Mouse (Mus musculus): Measurements from ENCODE around the gene Fbxw28. TPM values are rescaled to one million over a fixed set of nuclear protein-coding genes. Genes with fewer than 3 reads are reported as not detected.

Fbxw28 gene
- not detected for polyA plus RNA-seq (2014; fragmentation: Illumina TruSeq; extraction: RNeasy Lipid Tissue Mini Kit (QIAGEN cat#74804); ENCODE audit: low read depth, low replicate concordance)

DNA sequence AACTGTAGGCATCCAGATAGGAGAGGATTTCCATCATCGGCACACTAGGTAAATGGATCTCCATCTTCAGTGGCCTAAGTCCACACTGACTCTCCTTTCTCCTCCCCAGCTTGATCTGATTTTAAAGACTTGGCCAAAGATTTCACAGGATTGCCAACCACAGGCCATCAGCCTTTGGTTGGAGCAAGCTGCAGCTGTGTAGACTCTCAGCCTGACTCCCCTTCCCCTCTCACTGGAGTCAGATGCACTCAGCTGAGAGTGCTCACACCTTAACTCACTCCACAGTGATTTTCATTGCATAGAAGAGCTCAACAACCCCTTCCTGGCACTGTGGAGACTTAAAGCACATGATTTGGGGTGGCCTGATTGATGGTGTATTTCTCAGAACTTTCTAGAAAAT lies at the start of gene Fbxw28:
Gene Fbxw28 (minus strand): TSS at position 101 of the 400 bp plus-strand sequence.

DNA sequence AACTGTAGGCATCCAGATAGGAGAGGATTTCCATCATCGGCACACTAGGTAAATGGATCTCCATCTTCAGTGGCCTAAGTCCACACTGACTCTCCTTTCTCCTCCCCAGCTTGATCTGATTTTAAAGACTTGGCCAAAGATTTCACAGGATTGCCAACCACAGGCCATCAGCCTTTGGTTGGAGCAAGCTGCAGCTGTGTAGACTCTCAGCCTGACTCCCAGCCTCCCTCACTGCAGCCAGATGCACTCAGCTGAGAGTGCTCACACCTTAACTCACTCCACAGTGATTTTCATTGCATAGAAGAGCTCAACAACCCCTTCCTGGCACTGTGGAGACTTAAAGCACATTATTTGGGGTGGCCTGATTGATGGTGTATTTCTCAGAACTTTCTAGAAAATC lies 51.9 kb downstream of the Fbxw28 start, which contains the start of gene Fbxw14:
Gene Fbxw14 (minus strand): TSS at position 101 of the 400 bp plus-strand sequence.

Other genes with a start within 250 kb of the Fbxw28 start
- gene Plxnb1, start 244.3 kb downstream of the Fbxw28 start, polyA plus RNA-seq (2014; fragmentation: Illumina TruSeq; extraction: RNeasy Lipid Tissue Mini Kit (QIAGEN cat#74804); ENCODE audit: low read depth, low replicate concordance) = 0.47 TPM
- not detected for gene Fbxw21, start 177.6 kb downstream of the Fbxw28 start, polyA plus RNA-seq (2014; fragmentation: Illumina TruSeq; extraction: RNeasy Lipid Tissue Mini Kit (QIAGEN cat#74804); ENCODE audit: low read depth, low replicate concordance)
- 0.50 TPM for gene Fbxw13, start 143.7 kb downstream of the Fbxw28 start, polyA plus RNA-seq (2014; fragmentation: Illumina TruSeq; extraction: RNeasy Lipid Tissue Mini Kit (QIAGEN cat#74804); ENCODE audit: low read depth, low replicate concordance)
- gene Fbxw20, start 104.9 kb downstream of the Fbxw28 start, polyA plus RNA-seq (2014; fragmentation: Illumina TruSeq; extraction: RNeasy Lipid Tissue Mini Kit (QIAGEN cat#74804); ENCODE audit: low read depth, low replicate concordance) = not detected
- gene Fbxw14, start 52.0 kb downstream of the Fbxw28 start, polyA plus RNA-seq (2014; fragmentation: Illumina TruSeq; extraction: RNeasy Lipid Tissue Mini Kit (QIAGEN cat#74804); ENCODE audit: low read depth, low replicate concordance) = not detected
- gene Fbxw22, start 64.6 kb upstream of the Fbxw28 start, polyA plus RNA-seq (2014; fragmentation: Illumina TruSeq; extraction: RNeasy Lipid Tissue Mini Kit (QIAGEN cat#74804); ENCODE audit: low read depth, low replicate concordance) = 2.3 TPM
- not detected for gene Fbxw16, start 109.5 kb upstream of the Fbxw28 start, polyA plus RNA-seq (2014; fragmentation: Illumina TruSeq; extraction: RNeasy Lipid Tissue Mini Kit (QIAGEN cat#74804); ENCODE audit: low read depth, low replicate concordance)
- gene Fbxw19, start 156.2 kb upstream of the Fbxw28 start, polyA plus RNA-seq (2014; fragmentation: Illumina TruSeq; extraction: RNeasy Lipid Tissue Mini Kit (QIAGEN cat#74804); ENCODE audit: low read depth, low replicate concordance) = not detected
- 0.88 TPM for gene Fbxw15, start 228.6 kb upstream of the Fbxw28 start, polyA plus RNA-seq (2014; fragmentation: Illumina TruSeq; extraction: RNeasy Lipid Tissue Mini Kit (QIAGEN cat#74804); ENCODE audit: low read depth, low replicate concordance)

Measured in sigmoid colon, adult 10 weeks (tissue).